Mouse (Mus musculus) bone marrow macrophage, adult 2 months (primary cell): ENCODE measurements at regions not wholly inside any gene's neighbourhood (a gene's known extent, or its start where the extent isn't known, plus 50 kb on each side); places are given as distances from the start of the nearest gene placed in this dataset.

ENCODE experiments used
- CTCF ChIP-seq: IDR thresholded peaks from 2 replicates; pipeline ENCODE4 v1.5.1; 2012; ENCODE audit warnings: low read depth, mild to moderate bottlenecking, low read length, moderate library complexity
- POLR2A ChIP-seq: IDR thresholded peaks from 2 replicates; pipeline ENCODE4 v1.6.1; 2012; ENCODE audit warnings: mild to moderate bottlenecking, low read depth, low read length, borderline replicate concordance

DNA sequence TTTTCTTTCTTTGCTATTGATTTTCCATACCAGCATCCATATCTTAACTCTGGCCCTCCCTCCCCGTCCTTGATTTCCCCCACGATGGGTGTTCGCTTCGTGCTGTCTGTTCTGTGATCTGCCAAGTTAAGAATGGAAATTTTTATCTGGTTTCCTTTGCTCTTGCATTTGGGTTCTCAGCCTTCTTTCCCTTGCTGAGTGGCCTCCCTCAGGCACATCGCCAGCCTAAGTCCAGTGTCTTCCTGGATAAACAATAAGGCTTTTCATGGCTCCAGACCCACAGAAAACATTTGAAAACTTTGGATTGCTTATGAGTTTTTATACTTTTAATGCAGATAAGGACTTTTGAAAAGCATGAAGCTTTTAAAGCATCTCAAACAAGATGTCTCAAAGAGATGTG lies 355.9 kb upstream of the Maf start:
- TF ChIP-seq CTCF = no peak
- no peak for TF ChIP-seq POLR2A
